Mouse (Mus musculus) brain, embryonic 14.5 days (tissue): ENCODE measurements around the gene Nap1l4.

ENCODE experiments used
- CTCF ChIP-seq: fragments of 200-500 bp; IDR thresholded peaks from 2 replicates; pipeline ENCODE4 v1.5.1; 2012; ENCODE audit warnings: inconsistent platforms, mild to moderate bottlenecking, moderate library complexity, borderline replicate concordance; ENCODE audit not compliant: insufficient read depth, insufficient read length; ENCODE audit errors: extremely low read depth
- POLR2A ChIP-seq: fragments of 200-500 bp; IDR thresholded peaks from 2 replicates; pipeline ENCODE4 v1.6.1; 2012; ENCODE audit warnings: mild to moderate bottlenecking, inconsistent platforms, borderline replicate concordance; ENCODE audit not compliant: poor library complexity, insufficient read depth, insufficient read length, severe bottlenecking; ENCODE audit errors: extremely low read depth

- TF ChIP-seq POLR2A = no peak
- TF ChIP-seq CTCF = no peak
These were observed 48.0 kb downstream of the Nap1l4 start for GRCm38 (mm10) chr7:143500912-143501311.
